Mouse (Mus musculus) ES-E14 (cell line): ENCODE results near the gene Mid1ip1. TPM values are rescaled to one million over a fixed set of nuclear protein-coding genes. Genes with fewer than 3 reads are reported as not detected.

ENCODE experiments used
- DNase-seq: peaks from one replicate; pipeline ENCODE4 v3.0.0-alpha.2; 2013; ENCODE audit warnings: low read depth, low spot score
- H3K27ac ChIP-seq: 2 replicates; pipeline ENCODE4 v1.5.1; 2012; ENCODE audit warnings: low read depth, mild to moderate bottlenecking, low read length, moderate library complexity, mixed read lengths; ENCODE audit not compliant: poor library complexity, insufficient read depth, severe bottlenecking
- H3K36me3 ChIP-seq: 2 replicates; pipeline ENCODE4 v1.6.1; 2012; ENCODE audit warnings: mild to moderate bottlenecking, low read length, moderate library complexity, mixed read lengths; ENCODE audit not compliant: control insufficient read depth, poor library complexity, insufficient read depth, severe bottlenecking
- H3K4me1 ChIP-seq, 2 experiments: fragments of 150-350 bp in 1 of 2; sonication (generic) in 1 of 2; 2 replicates each; pipeline ENCODE4 v1.6.1; 2012; ENCODE audit warnings: low read length in 2 of 2, mild to moderate bottlenecking in 1 of 2, mixed read lengths in 1 of 2; ENCODE audit not compliant: control insufficient read depth in 2 of 2, insufficient read depth in 2 of 2, poor library complexity in 1 of 2
- H3K4me3 ChIP-seq, 2 experiments: fragments of 150-350 bp in 1 of 2; sonication (generic) in 1 of 2; 2 replicates each; pipeline ENCODE4 v1.5.1; 2012; ENCODE audit warnings: low read length in 2 of 2, low read depth in 1 of 2, mild to moderate bottlenecking in 1 of 2, mixed read lengths in 1 of 2; ENCODE audit not compliant: insufficient read depth in 1 of 2, poor library complexity in 1 of 2, severe bottlenecking in 1 of 2
- H3K9ac ChIP-seq: 2 replicates; pipeline ENCODE4 v1.6.1; 2012; ENCODE audit warnings: low read depth, mild to moderate bottlenecking, low read length, mixed read lengths; ENCODE audit not compliant: poor library complexity, insufficient read depth, severe bottlenecking
- H3K9me3 ChIP-seq: fragments of 150-350 bp; sonication (generic); 2 replicates; pipeline ENCODE4 v1.6.1; 2012; ENCODE audit warnings: low read depth, mild to moderate bottlenecking, low read length; ENCODE audit not compliant: control insufficient read depth, insufficient read depth
- CHD2 ChIP-seq: IDR thresholded peaks from 2 replicates; pipeline ENCODE4 v1.6.1; 2014; ENCODE audit warnings: mild to moderate bottlenecking, low read depth, low read length, inconsistent platforms
- HCFC1 ChIP-seq: IDR thresholded peaks from 2 replicates; pipeline ENCODE4 v1.6.1; 2012; ENCODE audit warnings: low read length, inconsistent platforms, borderline replicate concordance; ENCODE audit not compliant: insufficient read depth
- MAFK ChIP-seq: IDR thresholded peaks from 2 replicates; pipeline ENCODE4 v1.6.1; 2014; ENCODE audit warnings: mild to moderate bottlenecking, low read depth, low read length, inconsistent platforms; ENCODE audit not compliant: insufficient read depth
- ZC3H11A ChIP-seq: IDR thresholded peaks from 2 replicates; pipeline ENCODE4 v1.6.1; 2012; ENCODE audit warnings: low read depth, mild to moderate bottlenecking, inconsistent platforms, low read length, borderline replicate concordance
- ZNF384 ChIP-seq: IDR thresholded peaks from 2 replicates; pipeline ENCODE4 v1.6.1; 2012; ENCODE audit warnings: low read depth, low read length, inconsistent platforms
- in situ Hi-C, 2 experiments: fragments of 600-800 bp; cut with MboI; formaldehyde crosslinking; loops; one replicate each; pipeline ENCODE4 v1.15.1; 2025; ENCODE audit warnings: low sequenced_read_pairs in 2 of 2, inconsistent platforms in 1 of 2; ENCODE audit not compliant: unreplicated experiment in 2 of 2
- total RNA-seq: library from RNA; depleted of rRNA; stranded (reverse); fragments of 300-350 nt; gene quantifications from 2 replicates; pipeline ENCODE4 v1.2.3, GENCODE M21; 2012; rRNA removed

The Mid1ip1 gene
- total RNA-seq, 1 experiment, result 15.2 TPM

DNA sequence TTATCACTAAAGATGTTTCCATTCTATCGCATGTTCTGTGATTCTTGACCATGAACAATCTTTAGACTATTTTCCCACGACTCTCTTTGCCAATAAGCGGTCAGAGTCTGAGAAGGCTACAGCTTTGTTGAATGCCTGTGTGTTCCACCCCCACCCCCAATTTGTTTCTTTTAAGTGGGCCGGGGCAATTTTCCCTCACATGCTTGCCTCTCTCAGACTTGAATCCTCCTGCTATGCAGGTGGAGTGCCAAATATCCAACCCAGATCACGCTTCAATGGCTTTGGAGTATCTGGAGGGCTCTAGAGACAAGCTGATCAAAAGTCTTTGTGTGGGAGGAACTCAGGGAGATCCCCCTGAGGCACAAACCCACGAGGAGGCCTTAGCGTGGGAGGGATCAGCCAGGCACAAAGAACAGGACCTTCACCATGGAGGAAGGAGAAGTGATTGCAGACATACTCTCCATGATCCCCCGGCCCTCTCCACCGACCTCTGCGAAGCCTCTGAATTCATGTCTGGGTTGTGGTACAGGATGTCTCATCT, 48.7 kb downstream of the Mid1ip1 start:
- Histone ChIP-seq H3K9ac (no peak overlapping the region), H3K4me1 (no peaks in the 10 kb centered on the region), H3K36me3 (no peaks in the 10 kb centered on the region), H3K27ac (no peak overlapping the region), H3K9me3 (no peaks in the 10 kb centered on the region), H3K4me3 (no peak overlapping the region)
- no peak for DNase-seq
- in situ Hi-C loops, result no loop called here
- TF ChIP-seq CHD2 (no peak), MAFK (no peak), ZNF384 (no peak), ZC3H11A (no peak), HCFC1 (no peak)

Other genes starting within 250 kb of the Mid1ip1 start
- 8.7 and 18.4 TPM in 2 replicates for gene Tspan7, start 229.9 kb upstream of the Mid1ip1 start, total RNA-seq